Mouse (Mus musculus): ENCODE data around the gene Pard6a. TPM values are rescaled to one million over a fixed set of nuclear protein-coding genes. Genes with fewer than 3 reads are reported as not detected.

Pard6a gene
- polyA plus RNA-seq, 1 experiment from 2014 or later = 43.6 TPM

- WGBS = 88% methylated on average over 9 of the region's 9 CpGs
- Histone ChIP-seq H3K9me3 (no peaks in the 10 kb centered on the region), H3K27ac (no peak overlapping the region; the same call in 1 of the 2 replicates), H3K4me2 (replicated peaks) (no peak overlapping the region), H3K9ac (replicated peaks) (no peak overlapping the region), H3K4me3 (replicated peaks) (no peak overlapping the region), H3K4me1 (replicated peaks) (no peaks in the 10 kb centered on the region), H3K27me3 (no peaks in the 10 kb centered on the region), H3K36me3 (peaks cover 58% of the 10 kb centered on the region)
- no peak for ATAC-seq
Measured at GRCm38 (mm10) chr8:105722861-105723260, 21.9 kb downstream of the Pard6a start.

- Histone ChIP-seq H3K36me3 (peaks cover 57% of the 10 kb centered on the region), H3K27me3 (no peaks in the 10 kb centered on the region), H3K4me3 (replicated peaks) (no peak overlapping the region), H3K4me2 (replicated peaks) (no peak overlapping the region), H3K27ac (no peak overlapping the region), H3K9ac (replicated peaks) (no peak overlapping the region), H3K4me1 (replicated peaks) (no peaks in the 10 kb centered on the region), H3K9me3 (no peaks in the 10 kb centered on the region)
- no peak for ATAC-seq
- 89% methylated on average over 5 of the region's 5 CpGs for WGBS
Measured at GRCm38 (mm10) chr8:105725726-105726125, 24.8 kb downstream of the Pard6a start.

DNA sequence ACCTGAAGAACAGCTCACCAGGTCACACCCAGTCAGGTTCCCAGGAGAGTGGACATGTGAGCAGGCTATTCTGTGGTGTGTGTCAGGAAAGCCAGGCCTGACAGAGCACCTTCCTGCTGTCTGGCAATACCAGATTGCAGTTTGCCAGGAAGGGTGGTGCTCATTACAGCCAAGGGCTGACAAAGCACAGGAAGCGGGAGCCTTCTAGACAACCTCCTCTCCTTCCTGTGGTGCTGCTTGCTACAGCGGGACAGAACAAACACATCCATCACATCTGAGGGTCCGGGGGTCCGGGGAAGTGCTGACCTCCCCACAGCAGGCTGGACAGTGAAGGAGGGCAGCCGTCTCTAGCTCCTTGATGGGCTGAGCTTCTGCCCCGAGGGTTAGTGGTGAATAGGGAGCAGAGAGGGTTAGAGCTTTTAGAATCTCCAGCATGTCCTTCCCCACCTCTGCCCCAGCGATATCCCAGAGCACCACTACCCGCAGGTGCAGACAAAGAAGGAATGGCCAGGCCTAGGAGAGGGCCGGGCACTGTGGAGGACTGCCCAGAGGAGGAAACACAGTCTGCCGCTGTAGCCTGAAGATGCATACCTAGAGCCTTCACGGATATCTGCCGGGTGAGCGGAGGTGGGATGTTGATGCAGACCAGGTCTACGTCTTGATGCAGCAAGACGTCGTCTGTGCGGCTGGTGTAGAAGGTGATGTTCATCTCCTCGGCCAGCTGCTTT, 26.6 kb downstream of the Pard6a start:
- no peak overlapping the region for H3K9ac ChIP-seq (replicated peaks)
- WGBS = 93% methylated on average over 18 of the region's 18 CpGs
- peaks cover 48% of the 10 kb centered on the region for H3K36me3 ChIP-seq

DNA sequence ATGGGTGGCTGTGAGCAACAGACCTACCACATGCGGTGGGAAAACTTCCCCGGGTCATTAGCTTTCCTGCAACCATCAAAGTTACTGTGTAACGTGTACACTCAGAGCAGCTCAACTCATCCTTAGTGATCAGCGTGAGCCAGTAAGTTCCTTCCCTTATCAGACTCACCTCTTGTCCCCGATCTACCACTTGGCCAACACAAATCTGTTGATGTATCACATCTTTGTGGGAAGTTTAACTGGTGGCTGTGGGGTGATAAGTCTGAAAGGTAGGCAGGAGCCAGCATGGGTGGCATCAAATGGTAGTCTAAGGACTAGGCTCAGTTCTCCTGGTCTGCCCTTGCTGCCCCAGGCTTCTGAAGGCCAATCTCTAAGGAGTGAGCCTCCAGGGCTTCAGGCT, 31.2 kb downstream of the Pard6a start:
- no peaks in the 10 kb centered on the region for H3K9me3 ChIP-seq
- H3K4me2 ChIP-seq (replicated peaks) = no peak overlapping the region
- WGBS = 96% methylated on average over 5 of the region's 5 CpGs
- H3K27ac ChIP-seq = no peak overlapping the region
- H3K36me3 ChIP-seq = peaks cover 18% of the 10 kb centered on the region
- no peak overlapping the region for H3K4me3 ChIP-seq (replicated peaks)
- H3K27me3 ChIP-seq = no peaks in the 10 kb centered on the region
- ATAC-seq = no peak
- H3K9ac ChIP-seq (replicated peaks) = no peak overlapping the region
- no peaks in the 10 kb centered on the region for H3K4me1 ChIP-seq (replicated peaks)

More for the DNA sequence above, 26.6 kb downstream of the Pard6a start:
- Histone ChIP-seq H3K4me2 (replicated peaks) (no peak overlapping the region), H3K4me3 (replicated peaks) (no peak overlapping the region), H3K27ac (no peak overlapping the region), H3K27me3 (no peaks in the 10 kb centered on the region), H3K9me3 (no peaks in the 10 kb centered on the region), H3K4me1 (replicated peaks) (no peaks in the 10 kb centered on the region)
- no peak for ATAC-seq

DNA sequence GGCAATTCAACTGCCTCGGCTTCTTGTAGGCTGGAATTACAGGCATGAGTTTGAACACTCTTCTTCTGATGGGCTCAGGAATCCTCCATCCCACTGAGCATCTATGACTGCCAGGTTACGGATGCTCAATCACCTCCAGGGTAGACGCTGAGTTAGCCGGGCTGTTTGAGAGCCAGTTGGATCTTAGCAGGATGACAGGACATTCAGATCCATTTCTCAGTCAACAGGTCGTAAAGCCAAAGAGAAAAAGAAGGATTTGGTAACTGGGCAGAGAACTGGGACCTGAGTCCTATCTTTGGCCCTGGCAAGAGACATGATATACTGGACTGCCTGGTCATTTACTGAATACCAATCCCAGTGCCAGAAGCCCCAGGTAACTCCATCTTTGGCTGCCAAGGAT, 38.3 kb downstream of the Pard6a start:
- Histone ChIP-seq H3K27me3 (no peaks in the 10 kb centered on the region), H3K9me3 (no peaks in the 10 kb centered on the region), H3K4me3 (replicated peaks) (no peak overlapping the region), H3K9ac (replicated peaks) (no peak overlapping the region), H3K4me2 (replicated peaks) (no peak overlapping the region), H3K27ac (no peak overlapping the region), H3K36me3 (no peaks in the 10 kb centered on the region), H3K4me1 (replicated peaks) (no peaks in the 10 kb centered on the region)
- WGBS = 93% methylated on average over 5 of the region's 5 CpGs
- ATAC-seq = no peak

DNA sequence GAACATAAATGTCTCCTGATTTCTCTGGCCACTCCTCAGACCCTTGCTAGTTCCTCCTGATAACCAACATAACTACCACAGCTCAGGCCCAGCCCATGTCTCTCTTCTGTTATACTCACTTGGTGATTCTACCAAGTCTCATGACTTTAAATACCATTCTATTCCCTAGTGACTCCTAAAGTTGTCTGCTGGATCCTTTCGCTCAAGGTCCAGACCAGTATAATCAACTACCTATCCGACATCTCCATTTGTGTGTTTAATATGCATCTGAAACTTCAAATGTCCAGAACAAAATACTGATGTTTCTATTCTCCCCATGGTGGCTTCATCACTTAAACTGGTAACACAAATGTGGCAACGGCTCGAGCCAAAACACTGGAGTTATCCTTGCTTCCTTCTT, 42.4 kb downstream of the Pard6a start:
- WGBS = 95% methylated on average over 4 of the region's 4 CpGs
- no peak overlapping the region for H3K27ac ChIP-seq
- peaks cover 4% of the 10 kb centered on the region for H3K4me1 ChIP-seq (replicated peaks)
- no peak overlapping the region for H3K4me2 ChIP-seq (replicated peaks)
- no peak overlapping the region for H3K9ac ChIP-seq (replicated peaks)
- no peak for ATAC-seq
- H3K9me3 ChIP-seq = no peaks in the 10 kb centered on the region
- H3K36me3 ChIP-seq = 0 out of 2 replicates have a peak, but pooled peaks cover 4% of the 10 kb centered on the region
- H3K4me3 ChIP-seq (replicated peaks) = no peak overlapping the region
- no peaks in the 10 kb centered on the region for H3K27me3 ChIP-seq

DNA sequence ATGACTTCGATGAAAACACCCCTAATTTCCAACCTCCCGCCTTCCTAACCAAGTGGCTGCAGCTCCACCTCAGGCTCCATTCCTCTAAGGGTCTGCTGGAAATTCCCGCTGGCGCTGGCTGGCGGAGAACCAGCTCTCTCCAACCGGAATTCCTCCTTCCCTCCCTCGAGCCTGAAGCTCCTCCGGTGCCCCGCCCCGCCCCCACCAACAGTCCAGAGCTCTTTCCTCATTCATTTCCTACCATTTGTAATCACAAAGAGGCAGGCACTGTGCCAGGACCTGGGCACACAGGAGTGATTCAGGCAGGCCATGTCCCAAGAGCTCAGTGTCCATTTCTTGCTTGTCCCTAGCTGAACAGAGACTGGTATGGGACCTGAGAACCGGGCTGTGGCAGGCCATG, 49.7 kb downstream of the Pard6a start:
- Histone ChIP-seq H3K27ac (0 out of 2 replicates have a peak overlapping the region, but pooled peaks have one; percentile 11), H3K9ac (replicated peaks) (no peak overlapping the region), H3K4me3 (replicated peaks) (no peak overlapping the region), H3K4me1 (replicated peaks) (peaks cover 50% of the 10 kb centered on the region), H3K9me3 (no peaks in the 10 kb centered on the region), H3K4me2 (replicated peaks) (peak overlapping the region; percentile 31), H3K27me3 (no peaks in the 10 kb centered on the region), H3K36me3 (0 out of 2 replicates have a peak, but pooled peaks cover 4% of the 10 kb centered on the region)
- peak; percentile 53; the same call in 1 of the 2 replicates for ATAC-seq
- WGBS = 14% methylated on average over 11 of the region's 11 CpGs

Other genes starting within 250 kb of the Pard6a start
- gene Tppp3, start 229.6 kb upstream of the Pard6a start, polyA plus RNA-seq (2015; fragmentation: Nextera tagmentation; extraction: Ambion mirVana) = 93.1 and 111 TPM in 2 replicates
- 26.2 and 31.3 TPM in 2 replicates for gene Zdhhc1, start 204.2 kb upstream of the Pard6a start, polyA plus RNA-seq (2015; fragmentation: Nextera tagmentation; extraction: Ambion mirVana)
- 11.6 and 16.9 TPM in 2 replicates for gene Hsd11b2, start 182.4 kb upstream of the Pard6a start, polyA plus RNA-seq (2015; fragmentation: Nextera tagmentation; extraction: Ambion mirVana)
- 177 and 182 TPM in 2 replicates for gene Atp6v0d1, start 135.1 kb upstream of the Pard6a start, polyA plus RNA-seq (2015; fragmentation: Nextera tagmentation; extraction: Ambion mirVana)
- gene Ripor1, start 95.9 kb upstream of the Pard6a start, polyA plus RNA-seq (2015; fragmentation: Nextera tagmentation; extraction: Ambion mirVana) = 22.6 and 25.9 TPM in 2 replicates
- gene Ctcf, start 64.6 kb upstream of the Pard6a start, polyA plus RNA-seq (2015; fragmentation: Nextera tagmentation; extraction: Ambion mirVana) = 135 and 136 TPM in 2 replicates
- gene Agrp, start 63.8 kb upstream of the Pard6a start, polyA plus RNA-seq (2015; fragmentation: Nextera tagmentation; extraction: Ambion mirVana) = 0.80 and 1.1 TPM in 2 replicates
- gene Carmil2, start 14.9 kb upstream of the Pard6a start, polyA plus RNA-seq (2015; fragmentation: Nextera tagmentation; extraction: Ambion mirVana) = 11.0 and 12.5 TPM in 2 replicates
- 94.7 and 101 TPM in 2 replicates for gene Acd, start within 50 bp of the Pard6a start, polyA plus RNA-seq (2015; fragmentation: Nextera tagmentation; extraction: Ambion mirVana)
- gene 4933405L10Rik, start 6.5 kb downstream of the Pard6a start, polyA plus RNA-seq (2015; fragmentation: Nextera tagmentation; extraction: Ambion mirVana) = 0.13 and 0.31 TPM in 2 replicates
- 14.4 and 15.9 TPM in 2 replicates for gene Enkd1, start 7.1 kb downstream of the Pard6a start, polyA plus RNA-seq (2015; fragmentation: Nextera tagmentation; extraction: Ambion mirVana)
- 90.0 and 92.7 TPM in 2 replicates for gene Gfod2, start 57.5 kb downstream of the Pard6a start, polyA plus RNA-seq (2015; fragmentation: Nextera tagmentation; extraction: Ambion mirVana)
- gene Ranbp10, start 126.2 kb downstream of the Pard6a start, polyA plus RNA-seq (2015; fragmentation: Nextera tagmentation; extraction: Ambion mirVana) = 13.8 and 15.9 TPM in 2 replicates
- gene Tsnaxip1, start 126.6 kb downstream of the Pard6a start, polyA plus RNA-seq (2015; fragmentation: Nextera tagmentation; extraction: Ambion mirVana) = 0.36 and 0.58 TPM in 2 replicates
- 60.9 and 64.9 TPM in 2 replicates for gene Cenpt, start 152.1 kb downstream of the Pard6a start, polyA plus RNA-seq (2015; fragmentation: Nextera tagmentation; extraction: Ambion mirVana)
- 58.9 and 62.2 TPM in 2 replicates for gene Thap11, start 154.0 kb downstream of the Pard6a start, polyA plus RNA-seq (2015; fragmentation: Nextera tagmentation; extraction: Ambion mirVana)
- 253 and 263 TPM in 2 replicates for gene Nutf2, start 159.4 kb downstream of the Pard6a start, polyA plus RNA-seq (2015; fragmentation: Nextera tagmentation; extraction: Ambion mirVana)
- gene Edc4, start 179.7 kb downstream of the Pard6a start, polyA plus RNA-seq (2015; fragmentation: Nextera tagmentation; extraction: Ambion mirVana) = 54.6 and 56.6 TPM in 2 replicates
- gene Nrn1l, start 192.4 kb downstream of the Pard6a start, polyA plus RNA-seq (2015; fragmentation: Nextera tagmentation; extraction: Ambion mirVana) = 0.49 and 0.75 TPM in 2 replicates
- 13.5 and 14.7 TPM in 2 replicates for gene Pskh1, start 199.3 kb downstream of the Pard6a start, polyA plus RNA-seq (2015; fragmentation: Nextera tagmentation; extraction: Ambion mirVana)
- 2.6 and 2.9 TPM in 2 replicates for gene Ctrl, start 232.7 kb downstream of the Pard6a start, polyA plus RNA-seq (2015; fragmentation: Nextera tagmentation; extraction: Ambion mirVana)
- 38.7 and 40.3 TPM in 2 replicates for gene Psmb10, start 237.3 kb downstream of the Pard6a start, polyA plus RNA-seq (2015; fragmentation: Nextera tagmentation; extraction: Ambion mirVana)
- gene Lcat, start 242.2 kb downstream of the Pard6a start, polyA plus RNA-seq (2015; fragmentation: Nextera tagmentation; extraction: Ambion mirVana) = 0.30 and 0.54 TPM in 2 replicates

All from midbrain, embryonic 13.5 days (tissue).